14 mouse cellular contexts compared by ENCODE assay signal in the genomic region with DNA sequence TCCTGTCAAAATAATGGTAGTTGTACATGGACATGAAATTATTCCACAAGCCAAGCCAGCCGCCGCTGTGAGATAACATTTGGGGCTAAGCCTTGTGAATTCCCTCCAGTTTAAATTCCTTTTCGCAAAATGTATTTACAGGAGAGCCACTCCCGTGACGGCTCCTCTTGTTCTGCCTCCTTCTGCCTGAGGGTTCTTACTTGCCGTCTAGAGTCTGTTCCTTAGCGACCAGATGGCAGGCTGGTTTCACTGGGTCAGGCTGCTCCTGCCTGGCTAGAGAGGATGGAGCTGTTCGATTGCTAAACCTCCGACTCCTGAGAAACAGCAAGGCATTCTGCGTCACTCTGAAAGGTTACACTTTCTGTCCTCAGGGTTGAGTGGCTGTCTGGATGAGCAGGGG. TPM values are rescaled to one million over a fixed set of nuclear protein-coding genes. Genes with fewer than 3 reads are reported as not detected.
A peak's percentile ranks its signal among the peaks of the same experiment; 100 is the strongest.
DNase-seq lines count a peak whose midpoint lies in the region; ATAC-seq lines count a peak whose summit lies in the region.
"Had no signal": no experiment of that assay in that cellular context is flagged by ENCODE, and none has a peak within 500 bp of the region (broad histone marks: within the 10 kb centered on the region; RNA-seq: fewer than 3 reads in every experiment).

No protein-coding gene starts in this region.

- peaks cover 12% of the 10 kb centered on the region; the same call in 1 of the 2 replicates for H3K4me1 ChIP-seq in lung, embryonic 16.5 days (replicated peaks; ENCODE audit: control insufficient read depth, insufficient read depth, low read length)
- peaks cover 14% of the 10 kb centered on the region for H3K4me1 ChIP-seq in embryonic facial prominence, embryonic 15.5 days
- H3K4me1 ChIP-seq: neural tube, embryonic 12.5 days had no signal

- H3K27me3 ChIP-seq in lung, embryonic 16.5 days (ENCODE audit: control insufficient read depth, insufficient read depth, low read depth, low read length), result no peaks in the 10 kb centered on the region
- H3K27me3 ChIP-seq in embryonic facial prominence, embryonic 15.5 days, result no peaks in the 10 kb centered on the region
- H3K27me3 ChIP-seq: neural tube, embryonic 12.5 days had no signal

- WGBS in lung, embryonic 16.5 days, result 41% methylated on average over 10 of the region's 10 CpGs
- 25% methylated on average over 10 of the region's 10 CpGs for WGBS in embryonic facial prominence, embryonic 15.5 days

- H3K27ac ChIP-seq in lung, embryonic 16.5 days (ENCODE audit: low read length), result no peak overlapping the region
- 0 out of 2 replicates have a peak overlapping the region, but pooled peaks have one; percentile 4 for H3K27ac ChIP-seq in embryonic facial prominence, embryonic 15.5 days (replicated peaks)
- H3K27ac ChIP-seq: kidney, postnatal 0 days; macrophage; neural tube, embryonic 12.5 days had no signal

- H3K4me3 ChIP-seq in lung, embryonic 16.5 days (ENCODE audit: low read length), result no peak overlapping the region
- H3K4me3 ChIP-seq in embryonic facial prominence, embryonic 15.5 days (replicated peaks), result no peak overlapping the region
- H3K4me3 ChIP-seq: neural tube, embryonic 12.5 days had no signal

- no peaks in the 10 kb centered on the region for H3K9me3 ChIP-seq in lung, embryonic 16.5 days (ENCODE audit: control insufficient read depth, low read length)
- H3K9me3 ChIP-seq in embryonic facial prominence, embryonic 15.5 days (replicated peaks), result no peaks in the 10 kb centered on the region
- H3K9me3 ChIP-seq: neural tube, embryonic 12.5 days had no signal

- DNase-seq in heart, adult 11 months, result peak; percentile 77
- no peak for DNase-seq in heart, adult 8-10 months (ENCODE audit: low spot score)
- DNase-seq in lung, postnatal 14 days, result no peak
- peak; percentile 46 for DNase-seq in cerebellum, adult 9-11 months
- DNase-seq in right cerebral cortex, postnatal 25 days, result no peak
- DNase-seq: adrenal gland, postnatal 36 days; gastrocnemius, postnatal 36 days; heart, postnatal 36 days had no signal

- no peak overlapping the region; the same call in 1 of the 2 replicates for H3K4me2 ChIP-seq in lung, embryonic 16.5 days (ENCODE audit: low read depth, low read length)
- no peak overlapping the region for H3K4me2 ChIP-seq in embryonic facial prominence, embryonic 15.5 days (replicated peaks)
- H3K4me2 ChIP-seq: neural tube, embryonic 12.5 days had no signal

- no peaks in the 10 kb centered on the region for H3K36me3 ChIP-seq in lung, embryonic 16.5 days (ENCODE audit: control insufficient read depth, insufficient read depth, low read length)
- 0 out of 2 replicates have a peak, but pooled peaks cover 9% of the 10 kb centered on the region for H3K36me3 ChIP-seq in embryonic facial prominence, embryonic 15.5 days
- H3K36me3 ChIP-seq: neural tube, embryonic 12.5 days had no signal

- peak; percentile 58 for ATAC-seq in lung, embryonic 16.5 days (ENCODE audit: low read depth)
- no peak for ATAC-seq in embryonic facial prominence, embryonic 15.5 days (ENCODE audit: insufficient number of reproducible peaks, low FRiP score, low TSS enrichment, low read depth)
- no peak for ATAC-seq in megakaryocyte-erythroid progenitor cell, adult 5-6 weeks (replicated peaks; ENCODE audit: low FRiP score, low TSS enrichment, poor library complexity, severe bottlenecking)

- no peak overlapping the region for H3K9ac ChIP-seq in lung, embryonic 16.5 days (ENCODE audit: low read length)
- no peak overlapping the region for H3K9ac ChIP-seq in embryonic facial prominence, embryonic 15.5 days
- H3K9ac ChIP-seq: neural tube, embryonic 12.5 days had no signal

RNA-seq across cellular contexts. Expression of gene Lysmd2, which starts 6.6 kb away (rescaled TPM):
- 10 to 100 TPM in 2 of 4 experiments, 1 to 10 TPM in 2; 7.6 to 11.7 (median 9.2) TPM for total RNA-seq in heart, adult 8-10 months (2022)
- polyA plus RNA-seq in lung, embryonic 16.5 days (2015; fragmentation: Nextera tagmentation; extraction: Ambion mirVana), result 21.4 and 24.8 TPM in 2 replicates
- 49.2 TPM in 2 replicates for polyA plus RNA-seq in embryonic facial prominence, embryonic 15.5 days (2015; fragmentation: Nextera tagmentation; extraction: Ambion mirVana)
- 1.9 and 3.5 TPM in 2 replicates for total RNA-seq in megakaryocyte-erythroid progenitor cell, adult 5-6 weeks (2014; fragmentation: Nextera tagmentation)
- 0.33 and 2.4 TPM in 2 replicates for total RNA-seq in megakaryocyte-erythroid progenitor cell, adult 5-6 weeks (2017)
- polyA plus RNA-seq: macrophage had no signal

RNA-seq across cellular contexts. Expression of gene Tmod2, which starts 21.0 kb away (rescaled TPM):
- total RNA-seq in heart, adult 8-10 months (2022), result 1 to 10 TPM; 4.2 to 5.2 (median 4.4) TPM
- 8.7 and 9.2 TPM in 2 replicates for polyA plus RNA-seq in lung, embryonic 16.5 days (2015; fragmentation: Nextera tagmentation; extraction: Ambion mirVana)
- polyA plus RNA-seq in embryonic facial prominence, embryonic 15.5 days (2015; fragmentation: Nextera tagmentation; extraction: Ambion mirVana), result 21.8 and 23.7 TPM in 2 replicates
- 0.17 TPM in 1 of 2 replicates, not detected in the other for total RNA-seq in megakaryocyte-erythroid progenitor cell, adult 5-6 weeks (2014; fragmentation: Nextera tagmentation)
- not detected in 2 replicates for total RNA-seq in megakaryocyte-erythroid progenitor cell, adult 5-6 weeks (2017)
- polyA plus RNA-seq: macrophage had no signal

RNA-seq across cellular contexts. Expression of gene Scg3, which starts 51.7 kb away (rescaled TPM):
- under 1 TPM in 3 of 4 experiments, not detected in 1; 0.19 to 0.60 (median 0.19) TPM for total RNA-seq in heart, adult 8-10 months (2022)
- 1.0 and 1.2 TPM in 2 replicates for polyA plus RNA-seq in lung, embryonic 16.5 days (2015; fragmentation: Nextera tagmentation; extraction: Ambion mirVana)
- 1.8 and 4.1 TPM in 2 replicates for polyA plus RNA-seq in embryonic facial prominence, embryonic 15.5 days (2015; fragmentation: Nextera tagmentation; extraction: Ambion mirVana)
- total RNA-seq in megakaryocyte-erythroid progenitor cell, adult 5-6 weeks (2014; fragmentation: Nextera tagmentation), result not detected in 2 replicates
- not detected in 2 replicates for total RNA-seq in megakaryocyte-erythroid progenitor cell, adult 5-6 weeks (2017)
- polyA plus RNA-seq: macrophage had no signal

Comparison
In these comparisons a context has a peak if more than half of its experiments do, and no peak if none do; other contexts are left out.
1. DNase-seq: peak in heart, adult 11 months (single experiment) and cerebellum, adult 9-11 months (single experiment); none in heart, adult 8-10 months (single experiment), lung, postnatal 14 days (single experiment) and right cerebral cortex, postnatal 25 days (single experiment).
2. RNA of gene Tmod2, which starts 21.0 kb away (total RNA-seq): 4.2 to 5.2 TPM in heart, adult 8-10 months; 0.17 TPM in megakaryocyte-erythroid progenitor cell, adult 5-6 weeks; every median in the first group is over 4 times any median in the second.